Mouse (Mus musculus): ENCODE results near the gene Plcb1.

DNA sequence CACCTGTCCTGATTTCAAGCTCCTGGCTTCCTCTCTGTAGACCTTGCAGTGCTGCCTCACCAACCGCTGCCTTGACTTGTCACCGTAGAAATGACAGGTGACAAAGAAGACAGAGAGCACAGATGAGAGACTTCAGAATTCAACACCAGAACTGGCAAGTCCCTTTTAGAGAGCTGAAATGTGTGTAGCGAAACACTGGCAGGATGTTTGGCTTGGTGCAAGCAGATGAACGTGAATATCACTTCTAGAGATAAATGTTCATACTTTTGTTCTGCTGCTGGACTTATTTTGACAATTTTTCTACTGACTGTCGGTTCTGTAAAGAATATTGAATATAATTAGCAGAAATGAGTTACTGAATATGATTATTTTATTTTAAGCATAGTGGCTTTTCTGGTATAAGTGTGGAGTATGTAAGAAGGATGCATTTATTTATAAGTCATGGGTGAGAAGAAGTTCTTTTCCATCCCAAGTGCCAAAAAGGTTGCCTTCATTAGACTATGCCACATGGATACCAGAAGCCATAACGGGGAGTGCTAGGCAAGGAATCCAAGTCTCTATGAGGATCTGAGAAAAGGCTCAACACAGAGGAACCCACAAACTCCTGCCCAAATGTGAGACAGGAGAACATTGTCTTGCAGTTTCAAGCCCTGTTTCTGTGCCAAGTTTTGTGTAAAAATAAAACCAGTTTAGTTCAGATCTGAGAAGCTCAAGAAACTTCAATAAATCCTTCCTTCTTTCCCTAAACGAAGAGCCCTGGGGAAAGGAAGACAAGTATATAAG is 31.4 kb downstream of the Plcb1 start:
- TF ChIP-seq CTCF (IDR thresholded peaks at IDR 0.05; ENCODE audit: extremely low read depth, insufficient read length, insufficient replicate concordance, low read depth, low read length) (no peak), POLR2A (IDR thresholded peaks at IDR 0.05; ENCODE audit: low read depth, low read length) (no peak)
